Mouse (Mus musculus) intestine, embryonic 16.5 days (tissue): ENCODE measurements at regions not wholly inside any gene's neighbourhood (a gene's known extent, or its start where the extent isn't known, plus 50 kb on each side); places are given as distances from the start of the nearest gene placed in this dataset.

Experiments
- ATAC-seq: fragments of 200-750 bp; cut with Nextera tagmentation; 2 replicates; pipeline ENCODE4 v1.8.0; 2017; ENCODE audit warnings: moderate TSS enrichment, moderate library complexity
- H3K27ac ChIP-seq: fragments of 300-500 bp; sonication (generic); 2 replicates; pipeline ENCODE4 v1.5.1; 2014; ENCODE audit warnings: mild to moderate bottlenecking, low read length
- H3K27me3 ChIP-seq: fragments of 300-500 bp; sonication (generic); replicated peaks from 2 replicates; pipeline ENCODE4 v1.6.1; 2014; ENCODE audit warnings: low read length, control low read depth, mixed read lengths; ENCODE audit not compliant: control insufficient read depth, insufficient read depth
- H3K36me3 ChIP-seq: fragments of 300-500 bp; sonication (generic); 2 replicates; pipeline ENCODE4 v1.6.1; 2014; ENCODE audit warnings: low read length, control low read depth; ENCODE audit not compliant: control insufficient read depth, insufficient read depth
- H3K4me1 ChIP-seq: fragments of 300-500 bp; sonication (generic); 2 replicates; pipeline ENCODE4 v1.6.1; 2014; ENCODE audit warnings: low read length, control low read depth, mixed read lengths; ENCODE audit not compliant: control insufficient read depth, insufficient read depth
- H3K4me2 ChIP-seq: fragments of 300-500 bp; sonication (generic); 2 replicates; pipeline ENCODE4 v1.6.1; 2014; ENCODE audit warnings: low read depth, low read length, control low read depth
- H3K4me3 ChIP-seq: fragments of 300-500 bp; sonication (generic); 2 replicates; pipeline ENCODE4 v1.5.1; 2014; ENCODE audit warnings: mild to moderate bottlenecking, low read length
- H3K9ac ChIP-seq: fragments of 300-500 bp; sonication (generic); 2 replicates; pipeline ENCODE4 v1.6.1; 2014; ENCODE audit warnings: low read depth, low read length
- H3K9me3 ChIP-seq: fragments of 300-500 bp; sonication (generic); 2 replicates; pipeline ENCODE4 v1.6.1; 2016; ENCODE audit warnings: low read length, control low read depth; ENCODE audit not compliant: control insufficient read depth
- WGBS: fragments of 180-500 bp; shearing (Covaris S2); extraction: QIAGEN DNeasy Blood & Tissue Kit; methylation state at CpG from one replicate; pipeline ENCODE4 v1.1.7; 2014; 5-methylcytosine and 5-hydroxymethylcytosine counted together

DNA sequence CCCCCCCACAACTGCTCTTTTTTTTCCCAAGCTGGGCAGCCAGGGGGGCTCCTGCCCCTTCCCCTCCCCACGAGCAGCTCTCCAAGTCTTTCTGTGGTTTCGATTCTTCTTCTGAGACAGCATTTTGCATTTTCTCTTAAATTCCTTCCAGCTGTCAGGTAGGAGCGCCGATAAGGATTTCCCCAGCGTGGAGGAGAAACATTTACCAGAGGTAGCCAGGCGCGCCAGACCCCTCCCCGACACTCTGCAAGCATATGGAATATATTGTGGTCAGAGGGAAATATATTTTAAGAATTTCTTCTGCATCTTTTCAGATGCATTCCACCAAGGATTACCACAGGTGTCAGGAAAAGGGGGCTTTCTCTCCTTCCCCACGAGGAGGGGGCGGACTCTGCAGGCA, 111.9 kb downstream of the Tbx5 start:
- H3K4me2 ChIP-seq: no peak overlapping the region
- no peak overlapping the region for H3K4me3 ChIP-seq
- no peaks in the 10 kb centered on the region for H3K9me3 ChIP-seq
- H3K27me3 ChIP-seq: peaks cover 5% of the 10 kb centered on the region; the same call in 1 of the 2 replicates
- H3K27ac ChIP-seq: no peak overlapping the region
- no peak for ATAC-seq
- H3K36me3 ChIP-seq: no peaks in the 10 kb centered on the region
- H3K4me1 ChIP-seq: no peaks in the 10 kb centered on the region
- WGBS: 55% methylated on average over 10 of the region's 10 CpGs
- H3K9ac ChIP-seq: no peak overlapping the region

DNA sequence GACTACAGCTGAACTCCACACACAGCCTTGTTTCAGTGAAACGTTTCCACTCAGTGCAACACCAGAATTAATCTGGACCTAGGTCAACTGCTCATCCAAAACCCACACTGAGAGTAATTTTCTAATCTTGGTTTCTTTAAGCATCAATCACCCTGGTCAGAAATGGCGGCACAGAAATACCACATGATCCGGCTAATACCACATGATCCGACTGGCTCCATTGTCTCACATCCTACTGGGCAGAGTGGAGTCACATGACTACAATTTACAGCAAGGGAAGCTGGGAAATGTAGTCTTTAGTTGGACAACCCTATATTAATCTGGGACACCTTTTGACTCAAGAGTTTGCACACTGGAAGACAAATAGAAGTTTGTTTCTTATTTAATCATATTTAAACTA, 115.9 kb downstream of the Tbx5 start:
- no peaks in the 10 kb centered on the region for H3K27me3 ChIP-seq
- H3K9me3 ChIP-seq: no peaks in the 10 kb centered on the region
- 79% methylated on average over 4 of the region's 4 CpGs for WGBS
- no peak overlapping the region for H3K4me3 ChIP-seq
- H3K27ac ChIP-seq: no peak overlapping the region
- H3K36me3 ChIP-seq: no peaks in the 10 kb centered on the region
- ATAC-seq: no peak
- H3K4me2 ChIP-seq: no peak overlapping the region
- H3K4me1 ChIP-seq: no peaks in the 10 kb centered on the region
- no peak overlapping the region for H3K9ac ChIP-seq

GRCm38 (mm10) chr5:119952085-119952484, 119.6 kb downstream of the Tbx5 start:
- WGBS: 81% methylated on average over 2 of the region's 2 CpGs
- no peak for ATAC-seq
- Histone ChIP-seq H3K27me3 (no peaks in the 10 kb centered on the region), H3K36me3 (no peaks in the 10 kb centered on the region), H3K4me2 (no peak overlapping the region), H3K27ac (no peak overlapping the region), H3K4me1 (no peaks in the 10 kb centered on the region), H3K9ac (no peak overlapping the region), H3K9me3 (no peaks in the 10 kb centered on the region), H3K4me3 (no peak overlapping the region)

GRCm38 (mm10) chr5:119953189-119953588, 120.7 kb downstream of the Tbx5 start:
- Histone ChIP-seq H3K4me1 (no peaks in the 10 kb centered on the region), H3K4me2 (no peak overlapping the region), H3K9ac (no peak overlapping the region), H3K9me3 (no peaks in the 10 kb centered on the region), H3K27ac (no peak overlapping the region), H3K36me3 (no peaks in the 10 kb centered on the region), H3K27me3 (no peaks in the 10 kb centered on the region), H3K4me3 (no peak overlapping the region)
- WGBS: 87% methylated on average over 5 of the region's 5 CpGs
- ATAC-seq: no peak

DNA sequence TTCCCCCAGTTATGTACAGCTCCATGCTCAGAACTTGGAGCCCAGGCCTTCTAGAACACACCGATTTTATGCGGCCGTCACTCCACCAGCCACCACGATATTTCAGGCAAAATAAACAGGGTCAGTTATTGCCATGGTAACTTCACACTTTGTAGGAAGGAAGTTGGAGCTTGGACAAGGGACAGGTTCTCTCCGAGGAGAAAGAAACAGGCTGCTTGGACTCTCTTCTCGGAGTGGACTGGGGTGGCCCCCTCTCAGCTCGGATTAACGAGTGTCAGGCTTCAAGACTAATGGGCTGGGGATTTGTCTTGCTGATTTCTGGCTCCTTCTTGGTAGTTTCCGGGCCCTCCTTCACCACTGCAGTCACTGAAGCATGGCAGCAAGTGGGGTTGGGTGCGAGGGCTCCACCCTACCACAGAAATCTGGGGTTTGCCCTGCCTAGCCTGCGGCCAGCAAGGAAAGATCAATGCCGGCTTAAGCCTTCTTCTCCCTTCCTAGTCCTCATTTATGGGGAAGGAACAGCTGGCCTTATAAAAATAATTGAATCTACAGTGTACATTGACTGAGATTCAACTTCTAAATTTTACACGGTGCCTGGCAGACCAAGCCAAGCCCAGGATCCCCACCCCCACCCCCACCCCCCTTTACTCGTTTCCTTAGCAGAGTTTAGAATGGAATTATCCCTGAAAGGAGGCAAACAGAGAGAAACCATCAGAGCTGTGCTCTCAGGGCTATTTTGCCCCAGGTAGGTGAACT, 121.5 kb downstream of the Tbx5 start:
- H3K27ac ChIP-seq: no peak overlapping the region
- no peak overlapping the region for H3K9ac ChIP-seq
- no peaks in the 10 kb centered on the region for H3K27me3 ChIP-seq
- ATAC-seq: no peak
- H3K9me3 ChIP-seq: no peaks in the 10 kb centered on the region
- 59% methylated on average over 14 of the region's 14 CpGs for WGBS
- H3K4me2 ChIP-seq: no peak overlapping the region
- no peak overlapping the region for H3K4me3 ChIP-seq
- H3K36me3 ChIP-seq: no peaks in the 10 kb centered on the region
- H3K4me1 ChIP-seq: 0 out of 2 replicates have a peak, but pooled peaks cover 4% of the 10 kb centered on the region

DNA sequence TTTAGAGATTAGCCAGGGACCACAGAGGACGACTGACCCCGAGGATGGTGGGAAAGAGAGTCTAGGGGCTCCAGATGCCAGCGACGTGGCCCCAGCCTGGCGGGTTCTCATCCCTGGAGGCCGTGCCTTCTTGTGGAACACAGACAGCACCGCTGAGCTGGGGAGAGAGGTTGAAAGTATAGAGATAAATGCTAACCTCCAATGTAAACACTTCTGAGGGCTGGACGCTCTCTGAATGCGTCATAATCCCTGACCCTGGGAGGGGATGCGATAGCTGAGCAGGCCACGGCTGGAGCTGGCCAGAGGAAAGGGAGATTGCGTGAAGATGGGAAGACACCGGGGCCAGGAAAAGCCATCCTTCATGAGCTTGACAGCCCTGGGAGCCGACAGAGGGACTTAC, 126.5 kb downstream of the Tbx5 start:
- Histone ChIP-seq H3K36me3 (no peaks in the 10 kb centered on the region), H3K4me2 (peak overlapping the region; percentile 40), H3K9me3 (no peaks in the 10 kb centered on the region), H3K27ac (no peak overlapping the region), H3K4me3 (peak overlapping the region; percentile 14; the same call in 1 of the 2 replicates), H3K4me1 (0 out of 2 replicates have a peak, but pooled peaks cover 4% of the 10 kb centered on the region), H3K9ac (no peak overlapping the region), H3K27me3 (peaks cover 6% of the 10 kb centered on the region; the same call in 1 of the 2 replicates)
- ATAC-seq: no peak
- WGBS: 12% methylated on average over 14 of the region's 14 CpGs

DNA sequence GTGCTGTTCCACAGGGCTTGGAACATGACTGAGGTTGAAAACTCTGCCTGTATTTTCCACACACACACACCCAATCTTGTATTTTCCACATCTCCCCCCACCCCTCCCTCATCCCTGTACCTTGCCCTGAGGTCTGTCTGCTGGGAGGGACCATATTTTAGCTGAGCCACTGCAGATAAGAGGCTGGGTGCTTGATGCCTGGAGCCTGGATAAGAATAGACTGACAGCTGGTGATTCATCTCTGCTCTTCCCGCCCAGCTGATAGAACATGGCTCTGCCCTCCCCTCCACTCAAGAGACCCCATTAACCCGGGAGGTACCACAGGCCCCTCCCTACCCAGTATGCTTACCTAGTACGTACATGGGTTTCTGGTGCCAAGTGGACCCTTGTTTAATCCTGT, 132.3 kb downstream of the Tbx5 start:
- H3K4me2 ChIP-seq: no peak overlapping the region
- 37% methylated on average over 3 of the region's 3 CpGs for WGBS
- H3K36me3 ChIP-seq: no peaks in the 10 kb centered on the region
- no peak for ATAC-seq
- H3K4me1 ChIP-seq: no peaks in the 10 kb centered on the region
- H3K9me3 ChIP-seq: no peaks in the 10 kb centered on the region
- peaks cover 6% of the 10 kb centered on the region; the same call in 1 of the 2 replicates for H3K27me3 ChIP-seq
- H3K4me3 ChIP-seq: no peak overlapping the region
- no peak overlapping the region for H3K27ac ChIP-seq
- H3K9ac ChIP-seq: no peak overlapping the region

DNA sequence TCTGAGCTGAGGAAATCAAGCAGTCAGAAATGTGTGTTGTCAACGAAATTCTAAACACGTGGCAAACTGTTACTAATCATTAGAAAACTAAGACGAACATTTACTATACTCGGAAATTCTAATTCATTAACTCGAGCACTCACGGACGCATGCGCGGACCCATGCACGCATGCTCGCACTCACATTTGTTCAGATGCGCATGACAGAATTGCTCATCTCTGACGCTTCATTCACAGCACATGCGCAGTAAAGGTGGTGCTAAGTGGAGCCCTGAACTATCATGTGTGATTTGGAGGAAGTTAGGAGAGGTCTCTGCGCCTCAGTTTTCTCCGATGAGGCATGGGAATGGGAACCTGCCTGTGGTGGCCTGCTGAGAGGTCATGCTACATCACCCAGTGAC, 138.8 kb downstream of the Tbx5 start:
- Histone ChIP-seq H3K4me1 (no peaks in the 10 kb centered on the region), H3K4me2 (no peak overlapping the region), H3K9ac (no peak overlapping the region), H3K27ac (no peak overlapping the region), H3K27me3 (peaks cover 3% of the 10 kb centered on the region; the same call in 1 of the 2 replicates), H3K4me3 (no peak overlapping the region), H3K36me3 (no peaks in the 10 kb centered on the region), H3K9me3 (no peaks in the 10 kb centered on the region)
- ATAC-seq: no peak
- 90% methylated on average over 16 of the region's 16 CpGs for WGBS

DNA sequence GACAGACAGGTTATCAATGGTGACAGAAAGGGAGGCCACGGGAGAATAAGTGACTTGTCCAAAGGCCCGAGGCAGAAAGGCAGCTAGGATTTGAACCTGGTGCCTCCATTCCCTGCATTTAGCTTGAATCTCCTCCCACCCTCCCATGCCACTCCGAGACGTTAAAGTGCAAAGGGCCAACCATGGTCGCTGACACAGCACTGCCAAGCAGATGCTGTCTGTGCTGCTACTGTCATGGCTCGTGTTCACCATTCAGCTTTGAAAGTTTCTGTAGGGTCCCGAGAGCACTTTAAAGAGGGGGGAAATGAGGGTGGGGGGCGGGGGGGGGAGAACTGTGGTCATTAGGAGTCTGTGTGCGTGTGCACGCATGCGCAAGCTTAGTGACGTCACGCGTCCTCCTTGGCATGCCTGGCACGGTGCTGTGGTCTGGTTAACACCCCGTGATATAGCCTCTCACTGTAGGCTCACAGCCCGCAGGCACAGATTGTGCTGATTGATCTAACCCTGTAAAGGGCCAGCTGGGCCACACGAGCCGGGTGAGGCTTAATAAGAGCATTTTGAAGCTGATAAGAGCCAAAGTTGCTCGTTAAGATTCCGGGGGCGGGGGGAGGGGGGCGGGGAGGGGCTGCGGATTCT, 140.5 kb downstream of the Tbx5 start:
- Histone ChIP-seq H3K4me3 (no peak overlapping the region), H3K9me3 (no peaks in the 10 kb centered on the region), H3K27ac (no peak overlapping the region), H3K4me2 (0 out of 2 replicates have a peak overlapping the region, but pooled peaks have one; percentile 10), H3K9ac (no peak overlapping the region), H3K4me1 (no peaks in the 10 kb centered on the region), H3K27me3 (no peaks in the 10 kb centered on the region; the same call in 1 of the 2 replicates), H3K36me3 (no peaks in the 10 kb centered on the region)
- WGBS: 34% methylated on average over 24 of the region's 24 CpGs
- ATAC-seq: no peak
